Mouse (Mus musculus) gastrocnemius, adult 2 months (tissue): ENCODE results near the gene Srbd1. TPM values are rescaled to one million over a fixed set of nuclear protein-coding genes. Genes with fewer than 3 reads are reported as not detected.

Experiments used
- DNase-seq: peaks from one replicate; pipeline ENCODE4 v3.0.0; 2022
- H3K27ac ChIP-seq: fragments of 200-600 bp; 2 replicates; pipeline ENCODE4 v1.8.1; 2022; ENCODE audit warnings: mild to moderate bottlenecking
- H3K4me3 ChIP-seq: fragments of 200-600 bp; 2 replicates; pipeline ENCODE4 v1.8.1; 2022; ENCODE audit warnings: mild to moderate bottlenecking, moderate library complexity
- CTCF ChIP-seq: fragments of 200-600 bp; IDR thresholded peaks from 2 replicates; pipeline ENCODE4 v1.8.1; 2022; ENCODE audit warnings: antibody characterized with exemption, mild to moderate bottlenecking, moderate library complexity
- intact Hi-C: fragments of 180-260 bp; cut with DNase I; formaldehyde crosslinking; loops from one replicate; pipeline ENCODE4 v1.15.1; 2025
- total RNA-seq, 2 experiments: library from RNA; stranded (reverse); gene quantifications; 2 replicates each; pipeline ENCODE4 v1.2.3; 2021

The Srbd1 gene
- total RNA-seq, 2 experiments from 2014 or later: 5.5 to 8.0 TPM

DNA sequence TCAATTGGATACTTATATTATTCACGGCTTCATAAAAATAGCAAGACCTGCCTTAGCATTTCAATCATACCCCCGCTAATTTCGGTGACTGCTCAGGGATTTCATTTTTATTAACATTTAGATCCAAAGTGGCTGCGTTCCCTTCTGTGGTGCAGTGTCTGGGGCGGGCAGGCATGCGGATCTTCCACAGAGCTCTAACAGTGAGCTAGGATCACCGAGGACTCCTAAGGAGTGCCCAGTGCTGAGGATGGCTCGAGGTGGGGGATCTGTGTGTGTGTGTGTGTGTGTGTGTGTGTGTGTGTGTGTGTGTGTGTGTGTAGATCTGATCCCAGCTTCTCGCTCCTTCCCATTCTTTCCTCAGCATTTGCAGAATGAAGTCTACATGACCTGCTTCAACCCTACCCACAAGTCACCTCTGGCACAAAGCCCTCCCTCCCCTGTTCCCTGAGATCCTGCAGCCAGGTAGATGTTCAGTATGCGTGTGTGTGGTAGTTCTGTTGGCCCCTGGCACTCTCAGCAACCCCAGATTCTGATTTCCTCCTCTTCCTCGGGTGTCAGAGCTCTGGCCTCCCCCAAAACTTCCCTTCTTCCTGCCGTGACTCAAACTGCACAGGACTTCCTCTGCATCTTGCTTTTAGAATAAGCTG, 200.9 kb downstream of the Srbd1 start:
- no peak for TF ChIP-seq CTCF
- no peak for DNase-seq
- intact Hi-C loops: no loop called here
- Histone ChIP-seq H3K27ac (no peak overlapping the region), H3K4me3 (no peak overlapping the region)

DNA sequence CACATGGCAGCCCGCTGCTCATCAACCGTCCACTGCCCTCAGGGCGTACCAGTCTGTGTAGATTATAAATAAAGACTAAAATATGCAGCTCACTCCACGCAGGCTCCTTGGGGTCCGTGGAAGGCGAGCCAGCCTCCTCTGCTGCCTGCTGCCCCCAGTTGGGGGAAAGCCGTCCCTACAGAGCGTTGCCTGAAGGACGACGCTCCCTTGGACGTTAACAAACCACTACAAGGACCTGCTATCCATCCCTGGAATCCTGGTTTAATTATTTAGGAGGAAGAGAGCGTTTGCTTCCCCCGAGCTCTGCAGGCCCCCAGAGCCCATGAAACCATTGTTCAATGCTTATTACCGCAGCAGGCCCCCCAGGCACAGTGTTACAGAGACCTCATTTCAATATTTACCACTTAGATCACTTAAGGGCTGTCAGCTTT, 201.4 kb downstream of the Srbd1 start:
- Histone ChIP-seq H3K27ac (no peak overlapping the region), H3K4me3 (no peak overlapping the region)
- DNase-seq: no peak
- intact Hi-C loops: no loop called here
- no peak for TF ChIP-seq CTCF

DNA sequence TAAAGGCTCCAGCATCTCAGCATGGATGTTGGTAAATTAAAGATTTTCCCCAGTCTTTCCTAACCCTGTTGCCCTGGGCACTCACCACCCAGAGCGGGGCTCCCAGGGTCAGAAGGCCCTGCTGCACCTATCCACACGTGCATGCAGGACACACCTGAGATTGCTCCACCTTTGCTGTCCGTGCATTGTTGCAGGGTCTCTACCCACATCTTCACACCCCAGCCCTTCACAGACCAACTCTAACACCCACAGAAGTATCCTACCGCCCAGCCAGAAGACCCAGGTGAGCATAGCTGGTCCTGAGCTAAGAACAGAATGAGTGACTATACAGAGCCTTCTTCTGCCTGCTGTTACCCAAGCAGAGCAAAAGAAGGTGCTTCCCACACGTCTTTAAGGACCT, 201.9 kb downstream of the Srbd1 start:
- no peak overlapping the region for H3K4me3 ChIP-seq
- intact Hi-C loops: no loop called here
- no peak for TF ChIP-seq CTCF
- DNase-seq: no peak
- no peak overlapping the region for H3K27ac ChIP-seq

DNA sequence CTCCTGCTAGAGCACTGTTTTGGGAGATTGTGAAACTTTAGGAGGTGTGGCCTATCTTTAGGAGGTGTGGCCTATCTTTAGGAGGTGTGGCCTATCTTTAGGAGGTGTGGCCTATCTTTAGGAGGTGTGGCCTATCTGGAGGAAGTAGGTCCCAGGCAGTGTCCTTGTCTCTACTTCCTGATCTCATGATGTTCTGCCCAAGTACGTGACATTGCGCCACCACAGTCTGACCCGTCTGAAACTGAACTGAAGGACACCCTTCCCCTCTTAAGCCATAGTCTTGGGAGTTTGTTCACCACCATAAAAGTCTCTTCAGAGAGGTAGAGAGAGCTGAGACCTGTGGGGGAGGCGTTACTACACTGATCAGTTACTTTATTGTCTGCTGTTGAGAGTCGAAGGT, 202.9 kb downstream of the Srbd1 start:
- Histone ChIP-seq H3K27ac (no peak overlapping the region), H3K4me3 (no peak overlapping the region)
- no peak for TF ChIP-seq CTCF
- DNase-seq: no peak
- intact Hi-C loops: no loop called here

DNA sequence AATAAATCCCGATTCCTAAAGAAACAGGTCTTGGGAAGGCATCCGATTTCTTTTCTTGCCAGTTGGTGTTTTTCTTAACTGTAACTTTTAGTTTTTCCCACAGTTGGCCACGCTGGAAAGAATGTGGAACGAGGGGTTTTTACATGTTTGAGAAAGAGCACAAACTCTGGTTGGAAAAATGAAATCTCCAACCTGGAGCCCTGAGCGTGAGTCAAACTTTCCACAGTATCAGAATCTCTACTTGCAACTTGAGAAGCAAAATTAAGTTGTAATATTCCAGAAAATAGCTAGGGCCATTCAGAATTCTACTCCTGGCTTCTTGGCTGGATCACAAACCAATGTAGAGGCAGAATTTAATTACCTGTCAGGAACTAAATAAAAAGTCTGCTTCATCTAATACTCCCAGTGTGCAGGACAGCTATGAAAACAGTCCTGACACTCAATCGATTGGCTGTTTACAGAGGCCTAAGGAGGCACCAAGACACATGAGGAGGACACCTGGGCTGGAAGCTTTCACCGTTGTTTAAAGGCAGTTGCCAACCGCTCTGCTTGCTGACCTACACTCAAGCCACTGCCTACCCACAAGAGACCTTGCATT, 203.7 kb downstream of the Srbd1 start:
- intact Hi-C loops: no loop called here
- TF ChIP-seq CTCF: no peak
- H3K4me3 ChIP-seq: no peak overlapping the region
- DNase-seq: no peak
- no peak overlapping the region for H3K27ac ChIP-seq

DNA sequence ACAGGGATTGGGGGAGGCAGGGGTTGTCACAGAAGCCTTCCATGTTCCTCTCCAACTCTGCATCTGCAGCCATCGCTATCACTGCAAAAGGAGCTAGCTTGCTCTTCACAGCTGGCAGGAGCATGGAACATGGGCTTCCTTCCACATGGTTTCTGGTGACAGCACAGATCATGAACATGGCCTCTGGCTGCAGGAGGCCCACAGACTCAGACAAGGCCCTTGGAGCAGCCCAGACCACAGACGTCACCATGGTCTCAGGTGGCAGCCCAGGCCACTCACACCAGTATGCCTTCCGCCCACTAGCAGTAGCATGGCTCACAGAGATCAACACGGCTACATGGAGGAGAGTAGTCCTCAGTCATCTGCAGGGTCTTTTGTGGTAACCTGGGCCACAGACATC, 207.8 kb downstream of the Srbd1 start:
- intact Hi-C loops: no loop called here
- no peak overlapping the region for H3K4me3 ChIP-seq
- peak; percentile 68 for DNase-seq
- H3K27ac ChIP-seq: no peak overlapping the region
- TF ChIP-seq CTCF: no peak

DNA sequence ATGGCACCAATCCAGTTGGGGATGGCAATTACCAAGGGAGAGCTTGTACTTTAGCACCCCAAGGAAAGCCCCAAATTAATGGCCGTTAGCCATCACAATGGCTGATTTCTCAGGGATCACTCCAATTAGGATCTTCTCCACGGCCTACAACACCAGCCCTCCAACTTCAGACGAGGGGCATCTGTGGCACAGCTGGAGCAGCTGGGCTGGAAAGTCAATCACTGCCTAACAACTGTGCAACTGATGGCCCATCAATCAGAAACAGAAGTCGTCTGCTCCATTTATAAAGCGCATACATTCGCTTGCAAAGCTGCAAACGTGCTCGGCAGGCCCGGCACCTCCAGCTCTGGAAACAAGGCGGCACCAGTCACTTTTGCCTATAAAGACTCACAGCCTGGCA, 209.7 kb downstream of the Srbd1 start:
- no peak for TF ChIP-seq CTCF
- Histone ChIP-seq H3K4me3 (no peak overlapping the region), H3K27ac (no peak overlapping the region)
- intact Hi-C loops: no loop called here
- DNase-seq: no peak

Other genes with a start within 250 kb of the Srbd1 start
- gene Prkce, start 22.6 kb upstream of the Srbd1 start, total RNA-seq: 10 to 100 TPM in 1 of 2 experiments, 1 to 10 TPM in 1; 9.3 to 10.2 TPM